Mouse (Mus musculus): ENCODE data around the gene Dnajc13. TPM values are rescaled to one million over a fixed set of nuclear protein-coding genes. Genes with fewer than 3 reads are reported as not detected.

The Dnajc13 gene
- polyA plus RNA-seq, 1 experiment from 2014 or later, result 31.0 TPM

DNA sequence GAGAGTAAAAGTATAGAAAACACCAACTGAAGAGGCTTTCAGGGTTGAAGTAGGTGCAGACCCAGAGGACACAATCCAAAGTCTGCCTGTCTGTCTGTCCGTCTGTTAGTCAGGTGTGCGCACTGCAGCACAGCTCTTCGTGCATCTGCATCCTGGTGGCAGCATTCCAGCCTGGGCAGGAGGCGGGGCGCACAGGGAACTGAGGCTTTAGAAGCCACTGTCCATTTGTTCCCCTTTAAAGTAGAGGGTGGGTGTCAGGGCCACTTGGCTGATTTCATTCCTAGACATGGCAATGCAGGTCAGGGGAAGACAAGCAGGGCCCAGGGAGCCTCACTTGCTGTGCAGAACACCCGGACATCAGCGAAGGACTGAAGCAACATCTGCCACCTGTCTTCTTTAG lies 105.4 kb downstream of the Dnajc13 start:
- H3K36me3 ChIP-seq (ENCODE audit: control insufficient read depth, insufficient read depth, low read length), result peaks cover 95% of the 10 kb centered on the region
- no peak for ATAC-seq (ENCODE audit: low FRiP score, low TSS enrichment)
- H3K4me1 ChIP-seq (ENCODE audit: control insufficient read depth, insufficient read depth, low read length), result no peaks in the 10 kb centered on the region
- no peaks in the 10 kb centered on the region for H3K27me3 ChIP-seq (ENCODE audit: control insufficient read depth, insufficient read depth, low read length)
- H3K4me2 ChIP-seq (replicated peaks; ENCODE audit: low read depth, low read length), result no peak overlapping the region
- no peaks in the 10 kb centered on the region for H3K9me3 ChIP-seq (ENCODE audit: control insufficient read depth, low read length)
- no peak overlapping the region for H3K27ac ChIP-seq (ENCODE audit: low read depth, low read length)
- H3K9ac ChIP-seq (ENCODE audit: low read depth, low read length), result no peak overlapping the region
- H3K4me3 ChIP-seq (ENCODE audit: low read length), result no peak overlapping the region
- 84% methylated on average over 7 of the region's 7 CpGs for WGBS

DNA sequence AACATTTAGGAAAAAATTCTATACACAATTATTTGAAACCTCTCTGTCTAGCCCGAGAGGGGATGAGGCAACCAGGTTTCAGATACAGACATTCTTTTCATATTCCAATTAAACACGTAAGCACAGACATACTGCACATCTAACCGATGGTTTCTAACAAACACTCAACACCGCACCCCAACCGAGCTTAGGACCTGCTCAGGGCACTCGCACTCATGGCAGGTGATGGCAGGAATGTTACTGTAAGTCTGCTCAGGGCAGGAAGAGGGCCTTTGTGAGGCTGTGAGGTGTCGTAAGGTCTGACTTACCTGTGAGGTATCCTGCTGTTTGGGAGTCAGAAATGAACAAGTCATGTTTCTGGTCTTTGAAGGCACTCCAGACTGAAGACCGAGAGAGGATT lies 106.2 kb downstream of the Dnajc13 start:
- Histone ChIP-seq H3K27me3 (ENCODE audit: control insufficient read depth, insufficient read depth, low read length) (no peaks in the 10 kb centered on the region), H3K9ac (ENCODE audit: low read depth, low read length) (no peak overlapping the region), H3K9me3 (ENCODE audit: control insufficient read depth, low read length) (no peaks in the 10 kb centered on the region), H3K27ac (ENCODE audit: low read depth, low read length) (no peak overlapping the region), H3K4me3 (ENCODE audit: low read length) (no peak overlapping the region), H3K36me3 (ENCODE audit: control insufficient read depth, insufficient read depth, low read length) (peaks cover 95% of the 10 kb centered on the region), H3K4me1 (ENCODE audit: control insufficient read depth, insufficient read depth, low read length) (0 out of 2 replicates have a peak, but pooled peaks cover 3% of the 10 kb centered on the region), H3K4me2 (replicated peaks; ENCODE audit: low read depth, low read length) (no peak overlapping the region)
- WGBS, result 95% methylated on average over 8 of the region's 8 CpGs
- no peak for ATAC-seq (ENCODE audit: low FRiP score, low TSS enrichment)

DNA sequence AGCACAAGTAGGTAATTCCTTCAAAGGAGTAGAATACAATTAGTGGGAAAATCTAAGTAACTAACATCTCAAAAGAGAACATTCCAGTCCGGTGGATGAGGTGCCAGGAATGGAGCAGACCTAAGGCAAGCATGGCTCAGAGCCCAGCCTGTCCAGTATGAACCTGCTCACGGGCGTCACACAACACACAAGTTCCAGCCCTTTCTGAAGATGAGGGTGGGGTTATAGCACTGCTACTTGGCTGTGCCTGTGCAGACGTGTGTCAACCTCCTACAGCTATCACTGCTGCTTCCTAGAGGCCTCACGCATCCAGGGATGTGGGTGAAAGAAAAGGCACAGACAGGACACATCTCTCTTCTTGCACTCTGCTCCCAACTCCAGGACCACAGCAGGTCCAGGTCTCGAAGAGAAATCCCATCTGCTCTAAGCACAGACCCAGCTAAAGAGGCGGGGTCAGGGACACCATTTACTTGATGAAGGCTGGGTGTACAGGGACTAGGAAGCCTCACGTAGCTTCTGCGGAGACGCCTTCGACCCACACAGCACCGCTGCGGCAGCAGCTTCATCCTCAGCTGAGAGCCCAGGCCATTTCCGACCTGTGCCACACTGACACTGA lies 107.5 kb downstream of the Dnajc13 start:
- H3K4me3 ChIP-seq (ENCODE audit: low read length), result no peak overlapping the region

DNA sequence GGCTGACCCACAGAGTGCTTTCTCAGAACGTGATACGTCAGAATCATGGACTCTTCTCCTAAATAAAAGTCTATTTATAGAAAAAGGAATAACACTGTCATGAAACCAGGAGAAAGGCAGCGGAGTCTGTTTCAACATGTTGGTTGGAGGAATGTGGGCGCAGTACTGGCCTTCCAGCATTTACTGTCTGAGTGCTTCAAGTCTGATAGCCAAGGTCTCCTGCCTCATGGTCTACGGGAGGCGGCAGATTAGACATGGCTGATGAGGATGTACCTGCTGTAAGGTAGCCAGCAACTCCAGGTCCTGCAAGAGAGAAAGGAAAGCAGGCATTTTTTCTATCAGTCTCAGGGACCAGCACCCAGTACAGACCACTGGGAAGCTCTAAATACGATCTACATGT lies 110.6 kb downstream of the Dnajc13 start:
- WGBS, result 96% methylated on average over 7 of the region's 7 CpGs
- H3K9me3 ChIP-seq (ENCODE audit: control insufficient read depth, low read length), result no peaks in the 10 kb centered on the region
- ATAC-seq (ENCODE audit: low FRiP score, low TSS enrichment), result no peak

More for the DNA sequence above, 107.5 kb downstream of the Dnajc13 start:
- H3K9ac ChIP-seq (ENCODE audit: low read depth, low read length), result no peak overlapping the region
- no peaks in the 10 kb centered on the region for H3K9me3 ChIP-seq (ENCODE audit: control insufficient read depth, low read length)
- H3K27me3 ChIP-seq (ENCODE audit: control insufficient read depth, insufficient read depth, low read length), result no peaks in the 10 kb centered on the region
- peaks cover 92% of the 10 kb centered on the region for H3K36me3 ChIP-seq (ENCODE audit: control insufficient read depth, insufficient read depth, low read length)
- no peak for ATAC-seq (ENCODE audit: low FRiP score, low TSS enrichment)
- H3K4me2 ChIP-seq (replicated peaks; ENCODE audit: low read depth, low read length), result no peak overlapping the region
- WGBS, result 95% methylated on average over 14 of the region's 14 CpGs
- 0 out of 2 replicates have a peak, but pooled peaks cover 3% of the 10 kb centered on the region for H3K4me1 ChIP-seq (ENCODE audit: control insufficient read depth, insufficient read depth, low read length)
- no peak overlapping the region for H3K27ac ChIP-seq (ENCODE audit: low read depth, low read length)

DNA sequence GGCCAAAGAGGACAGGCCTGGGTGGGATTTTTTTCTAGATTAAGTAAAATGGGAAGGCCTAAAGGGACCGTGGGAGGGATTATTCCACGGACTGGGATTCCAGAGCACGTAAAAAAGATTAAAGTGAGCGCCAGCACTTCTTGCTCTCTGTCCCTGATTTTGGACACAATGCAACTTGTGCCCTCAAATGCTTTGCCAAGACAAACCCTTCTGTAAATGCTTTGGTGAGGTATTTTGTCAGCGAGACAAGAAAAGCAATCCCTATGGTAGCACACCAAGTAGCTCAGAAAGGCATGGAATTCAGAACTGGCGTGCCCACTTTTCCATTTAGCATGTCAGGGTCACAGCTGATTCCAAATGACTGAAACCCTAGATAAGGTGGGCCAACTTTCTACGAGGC lies 113.8 kb downstream of the Dnajc13 start:
- Histone ChIP-seq H3K4me1 (ENCODE audit: control insufficient read depth, insufficient read depth, low read length) (0 out of 2 replicates have a peak, but pooled peaks cover 3% of the 10 kb centered on the region), H3K27ac (ENCODE audit: low read depth, low read length) (no peak overlapping the region), H3K36me3 (ENCODE audit: control insufficient read depth, insufficient read depth, low read length) (peaks cover 33% of the 10 kb centered on the region), H3K4me3 (ENCODE audit: low read length) (no peak overlapping the region), H3K27me3 (ENCODE audit: control insufficient read depth, insufficient read depth, low read length) (no peaks in the 10 kb centered on the region), H3K9ac (ENCODE audit: low read depth, low read length) (no peak overlapping the region), H3K4me2 (replicated peaks; ENCODE audit: low read depth, low read length) (no peak overlapping the region), H3K9me3 (ENCODE audit: control insufficient read depth, low read length) (no peaks in the 10 kb centered on the region)
- ATAC-seq (ENCODE audit: low FRiP score, low TSS enrichment), result no peak
- WGBS, result 91% methylated on average over 7 of the region's 7 CpGs

More for the DNA sequence above, 110.6 kb downstream of the Dnajc13 start:
- Histone ChIP-seq H3K27me3 (ENCODE audit: control insufficient read depth, insufficient read depth, low read length) (no peaks in the 10 kb centered on the region), H3K4me1 (ENCODE audit: control insufficient read depth, insufficient read depth, low read length) (0 out of 2 replicates have a peak, but pooled peaks cover 3% of the 10 kb centered on the region), H3K9ac (ENCODE audit: low read depth, low read length) (no peak overlapping the region), H3K4me3 (ENCODE audit: low read length) (no peak overlapping the region), H3K27ac (ENCODE audit: low read depth, low read length) (no peak overlapping the region), H3K36me3 (ENCODE audit: control insufficient read depth, insufficient read depth, low read length) (peaks cover 62% of the 10 kb centered on the region), H3K4me2 (replicated peaks; ENCODE audit: low read depth, low read length) (no peak overlapping the region)

DNA sequence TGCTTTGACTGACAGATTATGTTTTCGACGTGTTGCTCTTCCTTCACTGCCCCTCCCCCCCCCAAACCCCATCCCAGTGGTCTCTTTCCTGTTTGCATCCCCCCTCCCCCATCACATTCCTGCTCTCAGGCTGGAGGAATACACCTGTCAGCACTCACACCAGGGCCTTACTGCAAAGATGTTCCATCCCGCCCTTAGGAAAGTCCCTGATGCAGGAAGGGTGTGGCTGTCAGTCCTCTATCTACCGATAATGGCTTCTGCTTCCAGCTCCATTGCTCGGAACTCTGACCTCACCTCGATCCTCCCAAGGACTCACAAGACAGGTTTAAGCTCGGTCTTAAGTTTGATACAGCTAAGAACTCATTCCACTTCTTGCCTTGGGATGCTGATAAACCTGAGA lies 116.0 kb downstream of the Dnajc13 start:
- H3K4me3 ChIP-seq (ENCODE audit: low read length), result no peak overlapping the region
- no peaks in the 10 kb centered on the region for H3K27me3 ChIP-seq (ENCODE audit: control insufficient read depth, insufficient read depth, low read length)
- no peak overlapping the region for H3K27ac ChIP-seq (ENCODE audit: low read depth, low read length)
- 83% methylated on average over 7 of the region's 7 CpGs for WGBS
- no peak overlapping the region for H3K4me2 ChIP-seq (replicated peaks; ENCODE audit: low read depth, low read length)
- H3K4me1 ChIP-seq (ENCODE audit: control insufficient read depth, insufficient read depth, low read length), result no peaks in the 10 kb centered on the region
- no peaks in the 10 kb centered on the region for H3K9me3 ChIP-seq (ENCODE audit: control insufficient read depth, low read length)
- no peak for ATAC-seq (ENCODE audit: low FRiP score, low TSS enrichment)
- peaks cover 12% of the 10 kb centered on the region for H3K36me3 ChIP-seq (ENCODE audit: control insufficient read depth, insufficient read depth, low read length)
- no peak overlapping the region for H3K9ac ChIP-seq (ENCODE audit: low read depth, low read length)

DNA sequence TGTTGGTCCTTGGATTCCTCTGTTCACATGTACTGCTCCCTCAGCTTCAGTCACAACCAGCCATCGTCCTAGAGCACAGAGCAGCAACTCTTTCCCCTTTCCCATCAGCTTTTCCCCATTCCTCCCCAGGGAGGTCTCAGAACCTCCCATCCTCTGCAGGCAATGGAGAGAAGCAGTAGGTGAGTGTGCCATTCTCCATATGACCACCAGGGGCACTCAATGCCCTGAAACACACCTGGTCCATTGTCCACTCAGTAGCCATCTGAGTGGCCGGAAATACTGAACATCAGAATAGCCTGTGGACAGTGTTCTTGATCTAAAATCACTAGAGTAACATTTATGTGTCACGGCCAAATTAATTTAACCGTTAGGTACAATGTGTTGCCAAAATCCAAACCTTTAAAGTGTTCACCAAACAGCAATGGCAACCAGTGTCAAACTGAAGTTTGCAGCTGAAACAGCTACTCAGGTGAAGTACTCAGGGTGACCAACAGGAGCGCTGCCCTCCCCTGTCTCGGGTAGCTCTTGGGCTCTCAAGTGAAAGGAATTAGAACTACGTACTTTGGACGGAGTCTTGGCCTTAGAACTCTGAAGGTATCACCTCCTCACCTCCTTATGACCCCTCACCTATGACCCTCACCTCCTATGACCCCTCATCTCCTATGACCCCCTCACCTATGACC lies 118.3 kb downstream of the Dnajc13 start:
- H3K4me2 ChIP-seq (replicated peaks; ENCODE audit: low read depth, low read length), result no peak overlapping the region
- no peaks in the 10 kb centered on the region for H3K36me3 ChIP-seq (ENCODE audit: control insufficient read depth, insufficient read depth, low read length)
- H3K4me1 ChIP-seq (ENCODE audit: control insufficient read depth, insufficient read depth, low read length), result no peaks in the 10 kb centered on the region
- no peaks in the 10 kb centered on the region for H3K9me3 ChIP-seq (ENCODE audit: control insufficient read depth, low read length)
- no peak overlapping the region for H3K9ac ChIP-seq (ENCODE audit: low read depth, low read length)
- H3K4me3 ChIP-seq (ENCODE audit: low read length), result no peak overlapping the region
- WGBS, result 78% methylated on average over 8 of the region's 8 CpGs
- no peak for ATAC-seq (ENCODE audit: low FRiP score, low TSS enrichment)
- H3K27ac ChIP-seq (ENCODE audit: low read depth, low read length), result no peak overlapping the region
- no peaks in the 10 kb centered on the region for H3K27me3 ChIP-seq (ENCODE audit: control insufficient read depth, insufficient read depth, low read length)

DNA sequence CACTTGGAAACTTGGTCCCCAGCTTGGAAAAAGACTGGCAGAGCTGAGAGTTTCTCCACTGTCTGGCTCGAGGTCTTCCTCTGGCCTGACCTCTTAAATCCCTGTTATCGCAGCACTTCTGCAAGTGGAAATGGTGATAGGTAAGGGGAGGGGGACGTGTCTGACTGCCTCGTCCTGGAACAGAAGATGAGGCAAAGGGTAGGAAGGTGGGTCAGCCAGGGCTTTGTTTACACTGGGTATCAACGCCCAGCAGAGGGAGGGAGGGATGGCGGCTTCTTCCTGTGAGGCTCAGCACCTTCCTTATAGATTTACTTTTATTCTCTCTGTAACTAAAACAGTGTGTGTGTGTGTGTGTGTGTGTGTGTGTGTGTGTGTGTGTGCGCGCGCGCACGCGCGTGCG lies 119.9 kb downstream of the Dnajc13 start:
- no peaks in the 10 kb centered on the region for H3K9me3 ChIP-seq (ENCODE audit: control insufficient read depth, low read length)
- H3K4me2 ChIP-seq (replicated peaks; ENCODE audit: low read depth, low read length), result no peak overlapping the region
- no peaks in the 10 kb centered on the region for H3K4me1 ChIP-seq (ENCODE audit: control insufficient read depth, insufficient read depth, low read length)
- no peak for ATAC-seq (ENCODE audit: low FRiP score, low TSS enrichment)
- no peaks in the 10 kb centered on the region for H3K27me3 ChIP-seq (ENCODE audit: control insufficient read depth, insufficient read depth, low read length)
- no peak overlapping the region for H3K4me3 ChIP-seq (ENCODE audit: low read length)
- WGBS, result 71% methylated on average over 14 of the region's 14 CpGs
- H3K36me3 ChIP-seq (ENCODE audit: control insufficient read depth, insufficient read depth, low read length), result no peaks in the 10 kb centered on the region
- no peak overlapping the region for H3K9ac ChIP-seq (ENCODE audit: low read depth, low read length)
- H3K27ac ChIP-seq (ENCODE audit: low read depth, low read length), result no peak overlapping the region

DNA sequence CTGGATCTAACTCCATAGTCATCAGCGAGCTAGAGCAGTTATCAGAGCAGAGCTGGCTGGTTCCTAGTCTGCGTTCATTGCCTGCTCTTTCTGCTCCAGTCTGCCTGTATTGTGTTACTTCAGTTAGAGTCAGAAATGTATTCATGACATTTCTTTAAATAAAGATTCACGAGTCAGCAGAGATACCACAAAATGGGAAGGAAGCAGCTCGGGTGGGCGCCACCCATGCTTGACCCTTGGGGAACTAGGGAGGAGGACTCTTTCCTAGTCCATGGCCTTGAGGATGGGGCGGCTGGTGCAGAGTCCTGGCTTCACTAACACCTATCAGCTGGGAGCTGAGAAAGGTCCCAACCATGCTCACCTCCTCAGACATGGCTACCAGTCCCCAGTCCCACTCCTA lies 122.4 kb downstream of the Dnajc13 start:
- WGBS, result 82% methylated on average over 6 of the region's 6 CpGs
- no peaks in the 10 kb centered on the region for H3K36me3 ChIP-seq (ENCODE audit: control insufficient read depth, insufficient read depth, low read length)
- H3K9ac ChIP-seq (ENCODE audit: low read depth, low read length), result no peak overlapping the region
- no peak overlapping the region for H3K4me2 ChIP-seq (replicated peaks; ENCODE audit: low read depth, low read length)
- H3K4me3 ChIP-seq (ENCODE audit: low read length), result no peak overlapping the region
- no peak for ATAC-seq (ENCODE audit: low FRiP score, low TSS enrichment)
- H3K9me3 ChIP-seq (ENCODE audit: control insufficient read depth, low read length), result no peaks in the 10 kb centered on the region
- H3K4me1 ChIP-seq (ENCODE audit: control insufficient read depth, insufficient read depth, low read length), result no peaks in the 10 kb centered on the region
- H3K27me3 ChIP-seq (ENCODE audit: control insufficient read depth, insufficient read depth, low read length), result no peaks in the 10 kb centered on the region
- H3K27ac ChIP-seq (ENCODE audit: low read depth, low read length), result no peak overlapping the region

Measured in kidney, embryonic 14.5 days (tissue).